Mouse (Mus musculus) CH12.LX (cell line): ENCODE results near the gene Itpr1.

Experiments used
- CTCF ChIP-seq, 2 experiments: IDR thresholded peaks in 1 of 2; conservative IDR thresholded peaks in 1 of 2; 2 replicates each; pipeline ENCODE4 v1.5.1; 2011 to 2012; ENCODE audit warnings: low read depth in 2 of 2, low read length in 2 of 2, improper control_type of control experiment in 1 of 2, inconsistent platforms in 1 of 2, mild to moderate bottlenecking in 1 of 2, moderate library complexity in 1 of 2
- HCFC1 ChIP-seq: IDR thresholded peaks from 2 replicates; pipeline ENCODE4 v1.6.1; 2012; ENCODE audit warnings: low read depth, mild to moderate bottlenecking, inconsistent platforms, low read length, improper control_type of control experiment
- JUND ChIP-seq: conservative IDR thresholded peaks from 2 replicates; pipeline ENCODE4 v1.6.1; 2011; ENCODE audit warnings: low read depth, low read length, improper control_type of control experiment
- MAX ChIP-seq: IDR thresholded peaks from 2 replicates; pipeline ENCODE4 v1.6.1; 2011; ENCODE audit warnings: low read length, improper control_type of control experiment
- MXI1 ChIP-seq: IDR thresholded peaks from 2 replicates; pipeline ENCODE4 v1.6.1; 2011; ENCODE audit warnings: mild to moderate bottlenecking, low read depth, low read length, improper control_type of control experiment
- POLR2A ChIP-seq: IDR thresholded peaks from 2 replicates; pipeline ENCODE4 v1.6.1; 2011; ENCODE audit warnings: low read depth, mild to moderate bottlenecking, improper control_type of control experiment, low read length
- RCOR1 ChIP-seq: conservative IDR thresholded peaks from 2 replicates; pipeline ENCODE4 v1.6.1; 2012; ENCODE audit warnings: low read depth, mild to moderate bottlenecking, inconsistent platforms, low read length, improper control_type of control experiment
- TCF12 ChIP-seq: IDR thresholded peaks from 2 replicates; pipeline ENCODE4 v1.6.1; 2014; ENCODE audit warnings: low read depth, mild to moderate bottlenecking, inconsistent platforms, low read length, improper control_type of control experiment
- UBTF ChIP-seq: IDR thresholded peaks from 2 replicates; pipeline ENCODE4 v1.6.1; 2012; ENCODE audit warnings: low read depth, mild to moderate bottlenecking, inconsistent platforms, low read length, improper control_type of control experiment, moderate library complexity
- ZC3H11A ChIP-seq: IDR thresholded peaks from 2 replicates; pipeline ENCODE4 v1.6.1; 2012; ENCODE audit warnings: low read depth, mild to moderate bottlenecking, inconsistent platforms, low read length, improper control_type of control experiment

DNA sequence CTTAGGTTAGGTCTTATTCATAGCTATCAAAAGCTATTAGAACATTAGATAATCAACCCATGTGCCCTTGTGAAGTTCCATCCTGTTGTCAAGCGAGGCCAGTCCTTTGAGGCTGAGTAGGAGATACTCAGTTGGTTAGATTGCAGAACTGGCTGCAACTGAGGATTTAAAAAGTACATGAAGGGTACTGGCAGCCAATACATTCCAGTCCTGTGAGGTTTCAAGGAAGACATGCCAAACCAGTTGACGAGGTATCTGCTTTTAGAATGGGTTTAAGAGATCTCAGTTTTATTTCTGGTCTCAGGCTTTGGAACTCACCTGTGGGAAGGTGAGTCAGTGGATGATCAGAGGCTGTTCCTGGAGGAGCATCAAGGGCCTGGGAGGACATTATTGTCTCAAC lies 137.9 kb downstream of the Itpr1 start:
- TF ChIP-seq CTCF (conservative IDR thresholded peaks at IDR 0.05 in 1 of 2, IDR thresholded peaks at IDR 0.05 in 1 of 2; ENCODE audit: low read depth in 2 of 2, low read length in 2 of 2), result no peak
- no peak for TF ChIP-seq JUND
- TF ChIP-seq UBTF, result no peak
- no peak for TF ChIP-seq HCFC1
- TF ChIP-seq ZC3H11A, result no peak
- TF ChIP-seq RCOR1, result no peak
- TF ChIP-seq TCF12, result no peak
- no peak for TF ChIP-seq POLR2A
- TF ChIP-seq MAX, result no peak
- TF ChIP-seq MXI1, result no peak
